Mouse (Mus musculus): ENCODE measurements around the gene Rdx.

Rdx gene

DNA sequence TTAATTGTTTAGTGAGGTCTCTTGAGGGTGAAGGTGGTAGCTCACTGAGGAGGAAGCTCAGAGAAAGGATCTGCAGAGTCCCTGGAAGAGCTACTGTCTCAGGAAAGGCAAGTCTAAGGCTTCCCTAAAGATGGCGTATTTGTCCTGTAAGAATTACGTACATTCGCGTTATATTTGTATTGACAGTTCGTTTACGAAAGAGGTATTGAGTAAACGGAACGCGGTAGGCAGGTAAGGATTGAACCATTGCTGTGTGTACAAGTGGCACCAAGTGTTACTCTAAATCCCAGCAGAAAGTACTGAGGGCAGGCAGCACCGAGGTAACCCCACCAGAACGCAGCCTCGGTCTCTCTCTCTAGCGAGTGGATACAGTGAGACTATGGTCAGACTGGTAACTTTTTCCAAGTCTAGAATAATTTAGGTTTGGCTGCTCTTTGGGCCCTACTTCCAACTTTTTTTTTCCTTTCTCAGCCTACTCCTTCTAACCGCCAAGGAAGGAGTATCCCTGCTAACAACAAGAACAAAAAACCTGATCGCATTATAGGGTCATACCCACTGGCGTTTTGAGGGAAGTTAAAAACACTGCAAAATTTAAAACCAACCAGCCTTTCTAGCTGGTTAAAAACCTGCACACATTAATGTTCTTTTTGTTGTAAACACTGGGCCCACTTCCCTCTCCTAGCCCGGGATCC lies at the start of gene Rdx:
Rdx (plus strand) TSS at position 45 of the 692 bp plus-strand sequence.
- DNase-seq (ENCODE audit: low read depth, low spot score): no peak

GRCm38 (mm10) chr9:52003501-52003900 lies 43.5 kb upstream of the Rdx start:
- no peak for DNase-seq (ENCODE audit: low read depth, low spot score)

- no peak for DNase-seq (ENCODE audit: low read depth, low spot score)
Measured at GRCm38 (mm10) chr9:52007341-52007740, 39.6 kb upstream of the Rdx start.

- no peak for DNase-seq (ENCODE audit: low read depth, low spot score)
Measured at GRCm38 (mm10) chr9:52008511-52008910, 38.5 kb upstream of the Rdx start.

DNA sequence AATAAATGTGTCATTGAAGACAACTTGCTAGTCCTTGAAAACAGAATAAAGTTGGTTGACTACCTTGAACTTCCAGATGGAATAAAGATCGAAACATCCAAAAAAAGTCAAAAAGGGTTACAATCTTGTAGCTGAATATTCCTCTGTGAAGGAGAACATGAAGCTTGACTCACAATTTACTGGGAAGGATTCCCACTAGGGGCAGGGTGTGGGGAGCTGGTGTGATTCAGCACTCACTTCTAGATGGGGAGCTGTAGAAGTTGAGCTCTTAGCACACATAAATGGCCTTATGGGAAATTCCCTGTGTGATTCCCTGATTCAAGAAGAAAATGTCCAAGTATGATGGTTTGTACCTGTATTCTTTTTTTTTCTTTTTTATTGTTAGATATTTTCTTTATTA lies 34.7 kb upstream of the Rdx start:
- no peak for DNase-seq (ENCODE audit: low read depth, low spot score)

GRCm38 (mm10) chr9:52012781-52013436 lies 34.1 kb upstream of the Rdx start:
- no peak for DNase-seq (ENCODE audit: low read depth, low spot score)

- no peak for DNase-seq (ENCODE audit: low read depth, low spot score)
Measured at GRCm38 (mm10) chr9:52013900-52014455, 33.0 kb upstream of the Rdx start.

DNA sequence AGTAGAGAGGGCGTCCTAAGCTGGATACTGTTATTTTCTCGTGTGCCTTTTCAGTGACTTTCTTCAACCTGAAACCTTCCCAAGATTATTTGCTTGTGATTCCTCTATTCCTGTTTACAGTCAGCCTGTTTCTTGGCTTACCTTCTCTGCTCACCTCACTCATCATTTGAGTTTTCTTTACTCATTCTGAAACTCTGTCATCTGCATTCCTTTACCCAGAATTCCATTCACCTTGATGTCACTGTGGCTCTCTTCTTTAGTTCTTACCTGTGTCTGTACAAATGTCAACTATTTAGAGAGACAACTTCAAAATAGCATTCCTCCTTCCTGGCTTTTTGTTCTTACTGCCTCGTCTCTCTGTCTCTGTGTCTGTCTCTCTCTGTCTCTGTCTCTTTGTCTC lies 29.9 kb upstream of the Rdx start:
- no peak for DNase-seq (ENCODE audit: low read depth, low spot score)

- no peak for DNase-seq (ENCODE audit: low read depth, low spot score)
Measured at GRCm38 (mm10) chr9:52017824-52018223, 29.1 kb upstream of the Rdx start.

DNA sequence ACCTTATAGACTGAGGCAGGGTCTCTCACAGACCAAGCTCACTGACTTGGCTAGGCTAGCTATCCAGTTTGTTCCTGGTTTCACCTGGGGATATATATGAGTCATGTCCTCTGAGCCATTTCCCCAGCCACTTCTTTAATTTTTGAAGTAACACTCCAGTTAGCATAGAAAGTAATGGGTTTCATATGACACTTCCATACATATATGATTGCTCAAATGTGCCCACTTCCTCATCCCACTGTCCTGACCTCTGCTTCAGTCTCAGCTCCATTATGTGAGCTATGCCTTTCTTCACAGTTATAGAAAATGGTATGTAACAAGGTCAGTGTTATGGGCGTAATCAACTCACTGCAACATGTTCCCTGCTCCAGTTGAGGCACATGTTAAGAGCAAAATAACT lies 28.5 kb upstream of the Rdx start:
- no peak for DNase-seq (ENCODE audit: low read depth, low spot score)

GRCm38 (mm10) chr9:52027257-52028020 lies 19.5 kb upstream of the Rdx start:
- DNase-seq (ENCODE audit: low read depth, low spot score): no peak

- DNase-seq (ENCODE audit: low read depth, low spot score): no peak
Measured at GRCm38 (mm10) chr9:52028521-52029405, 18.2 kb upstream of the Rdx start.

- no peak for DNase-seq (ENCODE audit: low read depth, low spot score)
Measured at GRCm38 (mm10) chr9:52031501-52031900, 15.5 kb upstream of the Rdx start.

DNA sequence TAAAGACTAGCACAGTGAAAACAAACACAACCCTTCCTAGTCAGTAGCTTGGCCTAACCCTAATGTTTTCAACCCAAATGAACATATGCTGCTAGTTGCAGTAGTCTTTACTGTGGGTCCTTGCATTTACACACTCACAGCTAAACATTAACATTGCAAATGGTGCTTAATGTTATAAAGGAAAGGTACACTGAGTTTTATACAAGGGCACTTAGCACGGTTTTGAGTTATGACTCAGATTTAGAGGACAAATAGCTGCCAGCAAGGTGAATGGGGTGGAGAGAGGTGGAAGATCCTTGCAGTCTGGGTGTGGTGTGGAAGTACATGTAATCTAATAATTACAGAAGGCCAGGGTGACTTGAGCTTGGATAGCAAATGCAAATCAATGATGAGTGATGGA lies 9.5 kb upstream of the Rdx start:
- no peak for DNase-seq (ENCODE audit: low read depth, low spot score)

GRCm38 (mm10) chr9:52041657-52042056 lies 5.3 kb upstream of the Rdx start:
- DNase-seq (ENCODE audit: low read depth, low spot score): no peak

- no peak for DNase-seq (ENCODE audit: low read depth, low spot score)
Measured at GRCm38 (mm10) chr9:52046686-52047085, 287 bp upstream of the Rdx start.

- DNase-seq (ENCODE audit: low read depth, low spot score): peak; percentile 88
Measured at GRCm38 (mm10) chr9:52047821-52048649, 1.1 kb downstream of the Rdx start.

DNA sequence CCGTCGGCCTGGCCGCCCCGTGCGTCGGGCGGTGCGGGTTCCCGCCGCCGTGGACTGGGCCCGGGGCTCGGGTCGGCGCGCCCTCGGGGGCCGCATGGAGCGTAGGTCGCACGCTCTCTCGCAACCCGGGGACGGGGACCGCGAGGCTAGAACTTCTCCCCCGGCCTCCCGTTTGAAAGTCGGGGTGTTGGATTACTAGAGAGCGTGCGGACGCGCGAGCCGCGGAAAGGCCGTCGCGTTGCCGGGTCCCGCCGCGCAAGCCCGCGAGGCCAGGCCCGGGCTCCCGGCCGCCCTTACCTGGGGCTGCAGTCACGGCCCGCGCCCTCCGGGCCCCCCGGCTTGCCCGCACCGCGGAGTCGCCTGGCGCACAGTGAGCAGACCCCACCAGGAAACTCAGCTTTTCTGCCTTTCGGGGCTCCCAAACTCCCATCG lies 1.7 kb downstream of the Rdx start:
- DNase-seq (ENCODE audit: low read depth, low spot score): no peak

DNA sequence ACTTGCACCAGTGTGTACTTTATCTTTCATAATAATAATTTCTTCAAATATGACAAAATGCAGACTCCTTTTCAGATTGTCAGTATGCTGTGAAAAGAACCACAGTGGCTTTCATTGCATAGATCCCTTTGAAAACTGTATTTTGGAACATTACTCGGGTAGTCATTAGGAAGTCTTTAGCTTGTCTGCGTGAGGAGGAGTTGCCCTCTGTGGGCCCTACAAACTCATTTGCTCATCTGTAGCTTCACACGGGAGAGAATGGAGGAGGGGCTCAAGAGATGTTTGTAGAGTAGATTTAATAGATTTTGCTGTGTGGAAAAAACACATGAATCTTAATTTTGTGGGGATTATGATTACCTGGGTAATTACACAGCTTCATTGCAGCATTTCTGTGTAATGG lies 2.6 kb downstream of the Rdx start:
- DNase-seq (ENCODE audit: low read depth, low spot score): no peak

DNA sequence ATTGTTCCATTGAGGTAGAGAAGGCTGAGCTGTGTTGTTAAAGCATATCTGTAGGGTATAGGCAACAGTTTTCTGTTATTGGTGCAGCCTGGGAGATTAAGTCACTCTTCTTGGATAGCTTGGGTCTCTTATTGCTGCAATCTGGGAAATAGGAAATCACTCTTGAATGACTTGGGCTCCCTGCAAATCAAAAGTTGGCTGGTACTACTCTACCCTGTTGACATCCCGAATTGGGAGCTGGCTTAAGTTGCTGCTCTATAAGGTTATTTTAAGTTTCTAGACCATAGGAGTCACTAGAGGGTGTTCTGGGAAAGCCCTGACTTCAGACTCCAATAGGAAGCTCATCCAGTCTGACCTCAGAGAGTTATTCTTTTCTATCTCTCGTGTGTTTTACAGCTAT lies 3.4 kb downstream of the Rdx start:
- no peak for DNase-seq (ENCODE audit: low read depth, low spot score)

Measured in CD4-positive helper T cell, adult 2 months (primary cell).